Mouse (Mus musculus): ENCODE results near the gene Cacna1c.

GRCm38 (mm10) chr6:118994272-118995061 lies 201.8 kb downstream of the Cacna1c start:
- TF ChIP-seq CTCF (IDR thresholded peaks at IDR 0.05; ENCODE audit: low read depth) (no peak), EP300 (optimal IDR thresholded peaks at IDR 0.05) (no peak)
